In genomic region chr1:135374175-135374867, GRCm38 (mm10) we compare ENCODE assay signal across 8 mouse cellular contexts. TPM values are rescaled to one million over a fixed set of nuclear protein-coding genes. Genes with fewer than 3 reads are reported as not detected.
A peak's percentile ranks its signal among the peaks of the same experiment; 100 is the strongest.
DNase-seq lines count a peak whose midpoint lies in the region; ATAC-seq and TF ChIP-seq lines count a peak whose summit lies in the region.

No protein-coding gene starts in this region.

- H3K9me3 ChIP-seq in forebrain, embryonic 14.5 days (replicated peaks; ENCODE audit: control insufficient read depth, low read length), result no peaks in the 10 kb centered on the region
- H3K9me3 ChIP-seq in kidney, embryonic 14.5 days (ENCODE audit: control insufficient read depth, low read length), result no peaks in the 10 kb centered on the region
- no peaks in the 10 kb centered on the region for H3K9me3 ChIP-seq in midbrain, embryonic 14.5 days (ENCODE audit: control insufficient read depth, low read length)

- peak overlapping the region; percentile 56 for H3K4me3 ChIP-seq in left cerebral cortex, adult 2 months
- peak overlapping the region; percentile 75 for H3K4me3 ChIP-seq in forebrain, embryonic 14.5 days (ENCODE audit: low read depth, low read length)
- H3K4me3 ChIP-seq in kidney, embryonic 14.5 days (ENCODE audit: low read length), result peak overlapping the region; percentile 50
- H3K4me3 ChIP-seq in midbrain, embryonic 14.5 days (replicated peaks; ENCODE audit: low read depth, low read length), result peak overlapping the region; percentile 74

- peak overlapping the region; percentile 90 for H3K9ac ChIP-seq in forebrain, embryonic 14.5 days (ENCODE audit: low read length)
- H3K9ac ChIP-seq in kidney, embryonic 14.5 days (ENCODE audit: low read depth, low read length), result peak overlapping the region; percentile 63
- peak overlapping the region; percentile 91 for H3K9ac ChIP-seq in midbrain, embryonic 14.5 days (replicated peaks; ENCODE audit: low read length)

- DNase-seq in left cerebral cortex, adult 2 months (ENCODE audit: extremely low spot score in 1 of 2, low spot score in 2 of 2), result peak in 1 of 2 experiments; percentile 60
- no peak for DNase-seq in left cerebral cortex, postnatal 14 days (ENCODE audit: low spot score in 2 of 2)
- DNase-seq in brain, adult 2 months (ENCODE audit: low read depth, low spot score), result peak; percentile 67
- peak; percentile 27 for DNase-seq in forebrain, embryonic 14.5 days (ENCODE audit: low spot score)
- peak; percentile 49 for DNase-seq in midbrain, embryonic 14.5 days
- DNase-seq in ovary, adult 18-20 months (ENCODE audit: low spot score), result no peak
- DNase-seq in urinary bladder, postnatal 36 days (ENCODE audit: low spot score in 2 of 2), result no peak

- H3K4me2 ChIP-seq in forebrain, embryonic 14.5 days (ENCODE audit: low read length), result peak overlapping the region; percentile 61
- peak overlapping the region; percentile 62 for H3K4me2 ChIP-seq in kidney, embryonic 14.5 days (replicated peaks; ENCODE audit: low read depth, low read length)
- peak overlapping the region; percentile 89 for H3K4me2 ChIP-seq in midbrain, embryonic 14.5 days (ENCODE audit: low read length)

- no peaks in the 10 kb centered on the region for H3K27me3 ChIP-seq in forebrain, embryonic 14.5 days (replicated peaks; ENCODE audit: control insufficient read depth, insufficient read depth, low read length)
- H3K27me3 ChIP-seq in kidney, embryonic 14.5 days (ENCODE audit: control insufficient read depth, insufficient read depth, low read length), result no peaks in the 10 kb centered on the region
- H3K27me3 ChIP-seq in midbrain, embryonic 14.5 days (ENCODE audit: control insufficient read depth, insufficient read depth, low read length), result no peaks in the 10 kb centered on the region

- peak; percentile 16; the same call in 1 of the 2 replicates for ATAC-seq in forebrain, embryonic 14.5 days
- ATAC-seq in kidney, embryonic 14.5 days (ENCODE audit: low FRiP score, low TSS enrichment), result 0 out of 2 replicates have a peak, but pooled peaks have one; percentile 10
- 0 out of 2 replicates have a peak, but pooled peaks have one; percentile 6 for ATAC-seq in midbrain, embryonic 14.5 days (ENCODE audit: low FRiP score, low TSS enrichment)

- WGBS in forebrain, embryonic 14.5 days, result under 1% methylated on average over 19 of the region's 19 CpGs
- WGBS in kidney, embryonic 14.5 days, result 2% methylated on average over 19 of the region's 19 CpGs
- 2% methylated on average over 19 of the region's 19 CpGs for WGBS in midbrain, embryonic 14.5 days

- H3K4me1 ChIP-seq in forebrain, embryonic 14.5 days (ENCODE audit: control insufficient read depth, insufficient read depth, low read length), result peaks cover 12% of the 10 kb centered on the region
- peaks cover 6% of the 10 kb centered on the region; the same call in 1 of the 2 replicates for H3K4me1 ChIP-seq in kidney, embryonic 14.5 days (ENCODE audit: control insufficient read depth, insufficient read depth, low read length)
- H3K4me1 ChIP-seq in midbrain, embryonic 14.5 days (ENCODE audit: control insufficient read depth, insufficient read depth, low read length), result peaks cover 28% of the 10 kb centered on the region

- H3K36me3 ChIP-seq in forebrain, embryonic 14.5 days (ENCODE audit: control insufficient read depth, insufficient read depth, low read length), result no peaks in the 10 kb centered on the region
- H3K36me3 ChIP-seq in kidney, embryonic 14.5 days (ENCODE audit: control insufficient read depth, insufficient read depth, low read length), result no peaks in the 10 kb centered on the region
- 0 out of 2 replicates have a peak, but pooled peaks cover 7% of the 10 kb centered on the region for H3K36me3 ChIP-seq in midbrain, embryonic 14.5 days (ENCODE audit: control insufficient read depth, insufficient read depth, low read length)

- H3K27ac ChIP-seq in left cerebral cortex, adult 2 months, result peak overlapping the region; percentile 98
- H3K27ac ChIP-seq in forebrain, embryonic 14.5 days (ENCODE audit: low read depth, low read length), result peak overlapping the region; percentile 49; the same call in 1 of the 2 replicates
- H3K27ac ChIP-seq in kidney, embryonic 14.5 days (ENCODE audit: low read depth, low read length), result peak overlapping the region; percentile 34
- peak overlapping the region; percentile 78 for H3K27ac ChIP-seq in midbrain, embryonic 14.5 days (replicated peaks; ENCODE audit: low read depth, low read length)

- intact Hi-C loops in left cerebral cortex, adult 2 months (cut with DNase I), result no loop called here
- intact Hi-C loops in left cerebral cortex, postnatal 14 days (cut with DNase I), result loop anchor here (5.0 kb wide), 1 partner anchor 227 kb away; the partner anchor contains the start of gene Arl8a

- no peak for TF ChIP-seq CTCF in left cerebral cortex, adult 2 months (IDR thresholded peaks at IDR 0.05)

RNA-seq across cellular contexts. Expression of gene Shisa4, which starts 0.7 kb away (rescaled TPM):
- total RNA-seq in left cerebral cortex, adult 2 months (2021), result 100 to 1,000 TPM; 172 to 174 TPM
- 100 to 1,000 TPM; 159 to 165 TPM for total RNA-seq in left cerebral cortex, postnatal 14 days (2021)
- 62.9 and 68.8 TPM in 2 replicates for polyA plus RNA-seq in forebrain, embryonic 14.5 days (2014; fragmentation: Nextera tagmentation; extraction: Ambion mirVana)
- 33.0 and 39.6 TPM in 2 replicates for polyA plus RNA-seq in kidney, embryonic 14.5 days (2014; fragmentation: Nextera tagmentation; extraction: Ambion mirVana)
- polyA plus RNA-seq in midbrain, embryonic 14.5 days (2014; fragmentation: Nextera tagmentation; extraction: Ambion mirVana), result 59.3 and 93.6 TPM in 2 replicates

RNA-seq across cellular contexts. Expression of gene Lmod1, which starts 49.7 kb away (rescaled TPM):
- 1 to 10 TPM; 1.0 to 1.1 TPM for total RNA-seq in left cerebral cortex, adult 2 months (2021)
- under 1 TPM; 0.34 to 0.72 TPM for total RNA-seq in left cerebral cortex, postnatal 14 days (2021)
- 0.17 and 0.30 TPM in 2 replicates for polyA plus RNA-seq in forebrain, embryonic 14.5 days (2014; fragmentation: Nextera tagmentation; extraction: Ambion mirVana)
- polyA plus RNA-seq in kidney, embryonic 14.5 days (2014; fragmentation: Nextera tagmentation; extraction: Ambion mirVana), result 0.27 and 0.55 TPM in 2 replicates
- polyA plus RNA-seq in midbrain, embryonic 14.5 days (2014; fragmentation: Nextera tagmentation; extraction: Ambion mirVana), result 0.20 and 0.34 TPM in 2 replicates

RNA-seq across cellular contexts. Expression of gene Ipo9, which starts 56.0 kb away (rescaled TPM):
- 100 to 1,000 TPM; 183 to 186 TPM for total RNA-seq in left cerebral cortex, adult 2 months (2021)
- total RNA-seq in left cerebral cortex, postnatal 14 days (2021), result 100 to 1,000 TPM; 157 to 162 TPM
- polyA plus RNA-seq in forebrain, embryonic 14.5 days (2014; fragmentation: Nextera tagmentation; extraction: Ambion mirVana), result 114 and 135 TPM in 2 replicates
- polyA plus RNA-seq in kidney, embryonic 14.5 days (2014; fragmentation: Nextera tagmentation; extraction: Ambion mirVana), result 160 and 176 TPM in 2 replicates
- 126 and 127 TPM in 2 replicates for polyA plus RNA-seq in midbrain, embryonic 14.5 days (2014; fragmentation: Nextera tagmentation; extraction: Ambion mirVana)

Comparison
In these comparisons a context has a peak if more than half of its experiments do, and no peak if none do; other contexts are left out.
1. DNase-seq: peak in brain, adult 2 months (single experiment), forebrain, embryonic 14.5 days (single experiment) and midbrain, embryonic 14.5 days (single experiment); none in left cerebral cortex, postnatal 14 days (0 of 2), ovary, adult 18-20 months (single experiment) and urinary bladder, postnatal 36 days (0 of 2).
2. H3K27ac ChIP-seq: peak in every context shown above with its lines; median percentile 98 in left cerebral cortex, adult 2 months; 78 in midbrain, embryonic 14.5 days; 49 in forebrain, embryonic 14.5 days; 34 in kidney, embryonic 14.5 days.
3. Peak in every context shown above with its lines, with median percentiles within 50 percentile points of each other: H3K4me3 ChIP-seq, ATAC-seq, H3K4me2 ChIP-seq and H3K9ac ChIP-seq.